Mouse (Mus musculus) heart, adult 11 months (tissue): ENCODE data around the gene Rnpep.
A peak's percentile ranks its signal among the peaks of the same experiment; 100 is the strongest.

Experiments used
- DNase-seq: peaks from one replicate; pipeline ENCODE4 v3.0.0; 2022

Gene Rnpep

GRCm38 (mm10) chr1:135283826-135284291, at the start of gene Rnpep:
Gene Rnpep (minus strand): TSS chr1:135284084.
- DNase-seq, result peak; percentile 98

GRCm38 (mm10) chr1:135330578-135330977, 46.7 kb upstream of the Rnpep start:
- no peak for DNase-seq

- DNase-seq, result no peak
Measured at GRCm38 (mm10) chr1:135328368-135328767, 44.5 kb upstream of the Rnpep start.

- peak; percentile 73 for DNase-seq
Measured at GRCm38 (mm10) chr1:135325934-135326333, 42.0 kb upstream of the Rnpep start.

GRCm38 (mm10) chr1:135324571-135324970, 40.7 kb upstream of the Rnpep start, which contains the start of gene Lmod1:
Gene Lmod1 (plus strand): TSS chr1:135324807.
- DNase-seq, result peak; percentile 91

GRCm38 (mm10) chr1:135323367-135323901, 39.5 kb upstream of the Rnpep start:
- DNase-seq, result peak; percentile 84

GRCm38 (mm10) chr1:135313284-135314031, 29.6 kb upstream of the Rnpep start, which contains the start of gene Timm17a:
Gene Timm17a (minus strand): TSS chr1:135313778.
- DNase-seq, result peak; percentile 100

GRCm38 (mm10) chr1:135312201-135312600, 28.3 kb upstream of the Rnpep start:
- no peak for DNase-seq

- no peak for DNase-seq
Measured at GRCm38 (mm10) chr1:135311356-135311755, 27.5 kb upstream of the Rnpep start.

GRCm38 (mm10) chr1:135290908-135291307, 7.0 kb upstream of the Rnpep start:
- DNase-seq, result no peak

- DNase-seq, result peak; percentile 92
Measured at GRCm38 (mm10) chr1:135286311-135286710, 2.4 kb upstream of the Rnpep start.

GRCm38 (mm10) chr1:135283287-135283825, 528 bp downstream of the Rnpep start:
- peak; percentile 96 for DNase-seq

- peak; percentile 95 for DNase-seq
Measured at GRCm38 (mm10) chr1:135282536-135283286, 1.2 kb downstream of the Rnpep start.

GRCm38 (mm10) chr1:135281841-135282240, 2.0 kb downstream of the Rnpep start:
- no peak for DNase-seq

GRCm38 (mm10) chr1:135280646-135281045, 3.2 kb downstream of the Rnpep start:
- peak; percentile 98 for DNase-seq

- DNase-seq, result no peak
Measured at GRCm38 (mm10) chr1:135271371-135271770, 12.5 kb downstream of the Rnpep start.

- no peak for DNase-seq
Measured at GRCm38 (mm10) chr1:135267663-135268446, 16.0 kb downstream of the Rnpep start.

GRCm38 (mm10) chr1:135265834-135266233, 18.1 kb downstream of the Rnpep start:
- no peak for DNase-seq

- DNase-seq, result peak; percentile 90
Measured at GRCm38 (mm10) chr1:135263316-135263715, 20.6 kb downstream of the Rnpep start.

GRCm38 (mm10) chr1:135262329-135262728, 21.6 kb downstream of the Rnpep start:
- DNase-seq, result no peak

- DNase-seq, result no peak
Measured at GRCm38 (mm10) chr1:135260931-135261330, 23.0 kb downstream of the Rnpep start.

GRCm38 (mm10) chr1:135259128-135259436, 24.8 kb downstream of the Rnpep start:
- DNase-seq, result peak; percentile 95
